Mouse (Mus musculus) thymus, adult 2 months (tissue): Measurements from ENCODE around the gene Ropn1l.

Experiments used
- CTCF ChIP-seq: fragments of 200-500 bp; IDR thresholded peaks from 2 replicates; pipeline ENCODE4 v1.5.1; 2012; ENCODE audit warnings: mild to moderate bottlenecking, control low read depth, low read length, moderate library complexity, borderline replicate concordance; ENCODE audit not compliant: control insufficient read depth, poor library complexity, insufficient read depth; ENCODE audit errors: extremely low read depth
- POLR2A ChIP-seq: fragments of 200-500 bp; IDR thresholded peaks from 2 replicates; pipeline ENCODE4 v1.6.1; 2012; ENCODE audit warnings: mild to moderate bottlenecking, low read length, control low read depth, moderate library complexity; ENCODE audit not compliant: control insufficient read depth, poor library complexity, insufficient read depth; ENCODE audit errors: extremely low read depth

DNA sequence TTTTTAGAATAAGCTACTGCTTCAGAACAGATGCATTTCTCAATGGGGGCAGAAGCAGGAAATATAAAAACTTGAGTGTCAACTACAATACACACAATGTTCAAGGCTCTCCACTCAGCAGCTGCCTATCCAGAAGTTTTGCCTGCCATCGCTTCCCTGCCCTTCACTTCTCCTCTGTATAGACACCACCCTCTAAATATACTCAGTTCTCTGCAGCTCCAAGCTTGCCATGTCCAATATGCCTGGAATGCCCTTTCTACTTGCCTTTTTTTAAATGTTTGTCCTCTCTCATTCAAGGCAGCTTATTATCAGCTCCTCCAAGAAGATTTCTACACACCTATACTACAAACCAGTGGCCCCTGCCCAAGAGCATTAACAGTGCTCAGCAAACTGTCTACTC is 23.1 kb upstream of the Ropn1l start:
- TF ChIP-seq CTCF, result no peak
- TF ChIP-seq POLR2A, result no peak
